Mouse (Mus musculus) CD4-positive, CD25-positive, alpha-beta regulatory T cell, adult 2 months (primary cell): ENCODE data around the gene Slc25a28.

Source experiments
- DNase-seq: peaks from one replicate; pipeline ENCODE4 v3.0.0-alpha.2; 2012; ENCODE audit warnings: low read depth, low spot score

The Slc25a28 gene

DNA sequence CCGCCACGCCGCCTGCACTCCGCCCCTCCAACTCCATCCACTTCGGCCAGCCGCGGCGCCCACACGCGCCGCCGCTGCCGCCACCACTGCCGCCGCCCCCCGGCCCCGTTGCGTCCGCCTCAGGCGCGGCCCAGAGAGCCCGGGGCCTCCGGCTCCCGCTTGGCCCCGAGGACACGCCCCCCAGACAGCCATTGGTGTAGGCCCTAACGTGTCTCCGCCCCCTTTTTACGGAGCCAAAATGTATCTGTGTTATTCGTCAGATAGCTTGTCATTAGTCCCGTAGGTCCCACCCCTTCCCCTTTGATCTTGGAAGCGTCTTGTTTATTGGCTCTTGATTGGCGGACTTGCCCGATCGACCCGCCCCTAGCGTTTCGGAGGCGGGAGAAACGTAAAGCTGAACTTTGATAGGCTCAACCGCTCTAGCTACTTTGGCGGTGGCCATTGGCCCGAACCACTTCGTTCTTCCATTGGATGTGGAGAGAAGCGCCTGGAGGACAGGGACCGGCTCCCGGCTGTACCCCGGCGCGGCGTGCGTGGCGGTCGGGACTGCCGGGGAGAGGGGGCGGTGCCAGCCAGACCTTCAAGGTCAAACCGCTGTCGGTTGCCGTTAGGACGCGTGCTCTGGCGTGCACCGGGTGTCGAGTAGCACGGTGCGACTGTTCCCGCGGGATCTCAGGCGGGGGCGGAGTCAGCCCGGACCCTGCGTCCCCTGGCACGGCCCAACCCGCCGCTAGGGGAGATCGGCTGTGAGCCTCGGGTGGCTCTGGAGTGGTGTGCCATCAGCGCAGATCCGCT, at the start of gene Slc25a28:
Gene Slc25a28, minus strand, starts transcription at position 152 of the 795 bp plus-strand sequence.
- DNase-seq, result peak; percentile 100

- DNase-seq, result no peak
Observed at GRCm38 (mm10) chr19:43724194-43724593, 49.5 kb upstream of the Slc25a28 start.

DNA sequence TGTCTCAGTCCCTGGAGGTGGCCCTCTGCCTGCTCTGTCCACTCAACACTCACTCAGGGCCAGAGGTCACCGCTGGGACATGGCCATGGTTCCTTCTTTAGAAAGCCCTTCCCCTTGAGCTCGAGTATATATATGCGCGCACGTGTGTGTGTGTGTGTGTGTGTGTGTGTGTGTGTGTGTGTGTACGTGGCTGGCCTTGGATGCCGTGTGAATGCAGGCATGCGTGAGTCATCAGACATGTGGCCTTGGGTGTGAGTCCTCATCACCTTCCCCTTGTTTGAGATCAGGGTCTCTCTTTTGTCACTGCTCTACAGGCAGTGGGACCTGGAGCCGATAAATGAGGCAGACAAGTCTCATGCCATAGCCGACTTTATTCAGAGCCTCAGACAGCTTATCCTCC, 48.8 kb upstream of the Slc25a28 start:
- peak; percentile 5 for DNase-seq

DNA sequence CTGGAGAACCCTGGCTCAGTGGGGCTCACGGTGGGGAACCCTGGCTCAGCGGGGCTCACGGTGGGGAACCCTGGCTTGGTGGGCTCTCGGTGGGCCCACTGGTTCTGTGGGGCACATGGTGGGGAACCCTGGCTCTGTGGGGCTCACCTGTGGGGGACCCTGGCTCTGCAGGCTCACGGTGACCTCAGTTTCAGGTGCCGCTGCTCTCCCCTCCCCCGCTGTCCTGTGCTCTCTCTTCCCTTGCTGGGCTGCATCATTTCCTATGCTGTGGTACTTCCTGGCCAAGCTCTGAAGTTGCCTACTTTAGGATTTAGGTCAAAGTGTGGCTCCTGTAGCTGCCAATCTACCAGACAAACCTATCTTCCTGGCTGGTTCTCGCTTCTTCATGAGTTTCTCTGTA, 48.2 kb upstream of the Slc25a28 start:
- DNase-seq, result peak; percentile 33

- no peak for DNase-seq
Observed at GRCm38 (mm10) chr19:43720061-43720460, 45.4 kb upstream of the Slc25a28 start.

- no peak for DNase-seq
Observed at GRCm38 (mm10) chr19:43711971-43712370, 37.3 kb upstream of the Slc25a28 start.

- DNase-seq, result peak; percentile 46
Observed at GRCm38 (mm10) chr19:43711159-43711916, 36.7 kb upstream of the Slc25a28 start.

GRCm38 (mm10) chr19:43709317-43709716, 34.6 kb upstream of the Slc25a28 start:
- DNase-seq, result no peak

DNA sequence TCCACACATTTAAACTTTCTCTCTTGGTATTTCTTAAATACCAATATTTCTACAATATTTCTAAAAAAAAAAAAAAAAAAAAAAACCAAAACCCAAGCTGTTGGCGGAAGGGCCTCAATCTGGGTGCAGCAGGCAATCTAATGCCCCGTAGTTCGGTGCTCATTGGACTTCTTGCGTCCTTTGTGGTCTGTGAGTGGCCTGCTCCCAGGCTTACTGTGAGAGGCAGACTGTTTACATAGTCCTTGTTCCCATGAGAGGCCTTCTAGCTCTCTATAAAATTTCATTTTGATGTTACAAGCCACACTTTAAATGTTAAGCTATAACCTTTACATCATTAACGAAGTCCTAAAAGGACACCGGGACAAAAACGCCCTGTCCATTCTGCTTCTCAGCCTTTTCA, 33.5 kb upstream of the Slc25a28 start:
- DNase-seq, result no peak

DNA sequence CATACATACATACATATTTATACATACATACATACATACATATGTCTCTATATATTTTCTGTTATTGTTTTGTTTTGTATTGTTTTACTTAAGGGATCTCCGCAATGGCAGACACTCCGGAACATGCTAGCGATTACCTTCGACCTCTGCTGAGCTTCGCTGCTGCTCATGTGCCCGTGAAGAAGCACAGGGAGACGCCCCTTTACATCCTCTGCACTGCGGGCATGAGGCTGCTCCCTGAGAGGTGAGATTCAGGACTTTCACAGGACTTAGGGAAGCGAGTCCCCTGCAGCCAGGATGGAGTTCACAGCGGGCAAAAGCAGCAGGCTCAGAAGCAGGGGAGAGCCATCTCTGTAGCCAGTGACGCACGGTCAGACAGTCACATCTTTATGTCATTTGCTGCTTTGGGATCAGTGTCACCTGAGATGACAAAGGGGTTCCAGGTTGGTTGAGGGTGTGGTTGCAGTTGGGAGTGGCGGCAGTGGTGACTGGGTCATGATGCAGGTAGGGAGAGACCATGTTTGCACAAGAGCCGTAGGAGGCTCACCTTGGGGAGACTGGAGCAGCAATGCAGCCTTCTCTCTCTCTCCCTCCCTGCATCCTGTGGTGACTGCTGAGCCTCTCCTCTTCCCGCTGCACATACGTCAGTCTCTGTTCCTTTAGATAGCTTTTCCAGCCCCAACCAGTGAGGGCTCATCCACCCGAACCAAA, 30.3 kb upstream of the Slc25a28 start:
- DNase-seq, result no peak

- no peak for DNase-seq
Observed at GRCm38 (mm10) chr19:43704211-43704610, 29.5 kb upstream of the Slc25a28 start.

- no peak for DNase-seq
Observed at GRCm38 (mm10) chr19:43699763-43700155, 25.1 kb upstream of the Slc25a28 start.

- no peak for DNase-seq
Observed at GRCm38 (mm10) chr19:43699021-43699762, 24.5 kb upstream of the Slc25a28 start.

GRCm38 (mm10) chr19:43697666-43698370, 23.1 kb upstream of the Slc25a28 start:
- DNase-seq, result no peak

DNA sequence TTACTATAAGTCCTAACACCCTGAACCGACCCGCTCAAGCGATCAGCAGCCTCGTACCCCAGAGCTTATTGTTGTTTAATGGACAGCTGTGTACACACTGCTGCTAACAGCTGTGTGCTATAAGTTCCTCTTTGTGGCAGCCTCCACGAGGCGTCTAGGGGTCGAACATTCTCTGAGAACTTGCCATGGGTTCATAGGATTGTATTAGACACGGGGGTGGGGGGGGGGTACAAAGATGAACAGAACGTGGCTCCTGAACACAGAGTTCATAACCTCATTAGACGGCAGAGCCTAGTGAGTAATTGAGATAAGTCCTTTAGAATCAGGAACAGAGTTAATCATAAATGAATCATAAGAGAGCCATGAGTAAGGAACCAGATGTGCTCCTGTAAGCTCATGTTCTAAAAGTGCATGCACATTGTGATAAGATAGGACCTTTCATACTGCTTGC, 20.9 kb upstream of the Slc25a28 start:
- DNase-seq, result no peak

DNA sequence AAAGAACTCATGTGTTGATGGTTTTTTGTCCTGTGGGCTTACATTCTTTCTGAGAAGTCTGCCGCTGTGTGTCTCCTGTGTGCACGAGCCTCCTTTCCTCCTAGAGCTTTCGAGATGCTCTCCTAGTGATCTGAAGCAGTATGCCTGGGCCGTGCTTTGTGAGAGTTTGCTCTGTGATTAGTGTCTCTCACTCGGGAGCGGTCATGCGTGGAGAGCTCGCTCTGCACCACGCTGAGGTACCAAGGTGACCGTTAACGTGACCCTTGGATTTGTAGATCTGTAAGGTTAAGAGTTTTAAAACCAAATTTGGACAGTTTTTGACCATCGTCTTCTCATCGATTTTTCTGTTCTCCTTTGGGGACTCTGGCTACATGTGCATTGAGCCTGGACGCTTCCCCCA, 18.1 kb upstream of the Slc25a28 start:
- no peak for DNase-seq

DNA sequence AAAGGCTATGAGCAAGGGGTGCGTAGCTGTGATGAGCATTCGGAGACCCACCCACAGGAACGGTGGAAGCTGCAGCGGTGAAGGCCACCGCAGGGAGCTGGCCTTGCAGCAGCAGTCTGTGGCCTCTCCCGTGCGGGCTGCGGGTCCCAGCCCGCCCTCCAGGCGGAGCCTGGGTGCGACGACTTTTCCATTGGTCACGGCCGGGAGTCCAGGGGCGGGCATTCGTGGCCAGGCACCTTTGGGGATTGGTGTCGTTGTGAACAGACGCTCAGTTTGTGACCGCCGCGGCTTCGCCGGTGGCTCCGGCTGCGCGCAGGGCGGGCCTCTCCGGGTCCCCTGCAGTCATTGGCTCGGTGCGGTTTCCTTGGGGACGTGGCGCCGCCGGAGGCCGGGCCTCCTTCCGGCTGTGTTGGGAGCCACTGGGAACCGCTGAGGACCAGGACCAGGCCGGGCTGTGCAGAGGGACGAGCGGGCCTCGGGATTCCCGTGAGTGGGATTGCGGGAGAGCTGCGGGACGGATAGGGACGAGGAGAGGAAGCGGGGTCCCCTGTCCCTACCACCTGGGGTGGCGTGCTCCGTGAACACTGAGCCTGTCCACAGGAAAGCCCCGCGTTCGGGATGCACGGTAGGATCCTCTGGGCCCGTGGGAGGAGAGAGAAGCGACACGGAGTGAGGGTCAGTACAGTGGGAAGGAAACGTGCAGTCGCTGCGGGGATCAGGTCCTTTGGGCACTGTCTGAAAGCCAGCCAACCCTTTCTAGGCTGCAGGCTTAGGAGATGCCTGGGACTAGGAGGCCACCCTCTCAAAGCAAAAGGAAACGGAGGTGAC, 15.0 kb upstream of the Slc25a28 start, which contains the start of gene Entpd7:
Gene Entpd7, plus strand, starts transcription at position 254 of the 828 bp plus-strand sequence.
- DNase-seq, result peak; percentile 94

DNA sequence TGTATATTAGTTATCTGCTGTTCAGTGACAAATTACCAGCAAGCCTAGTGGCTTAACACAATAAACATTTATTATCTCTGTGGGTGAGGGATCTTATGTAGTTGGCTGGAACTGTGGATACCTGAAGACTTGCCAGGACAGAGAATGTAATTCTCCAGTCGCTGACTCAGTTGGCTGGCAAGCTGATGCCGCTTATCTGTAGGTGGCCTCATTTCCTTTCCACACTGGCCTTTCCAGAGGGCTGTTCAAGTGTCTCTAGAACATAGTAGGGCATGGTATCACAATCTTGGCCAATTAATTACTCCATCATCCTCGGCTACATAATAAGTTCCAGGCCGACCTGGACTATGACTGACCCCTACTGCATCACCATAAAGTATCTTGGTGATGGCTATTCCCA, 6.9 kb upstream of the Slc25a28 start:
- no peak for DNase-seq

GRCm38 (mm10) chr19:43679474-43679981, 4.8 kb upstream of the Slc25a28 start:
- DNase-seq, result no peak
